Mouse (Mus musculus) right cerebral cortex, adult 2 months (tissue): ENCODE data around the gene Gga1.

ENCODE experiments used
- DNase-seq, 2 experiments: peaks; one replicate each; pipeline ENCODE4 v3.0.0; 2021 to 2022; ENCODE audit warnings: low spot score in 2 of 2

Gga1 gene

GRCm38 (mm10) chr15:78936403-78936802 lies 59.4 kb downstream of the Gga1 start:
- DNase-seq = no peak

DNA sequence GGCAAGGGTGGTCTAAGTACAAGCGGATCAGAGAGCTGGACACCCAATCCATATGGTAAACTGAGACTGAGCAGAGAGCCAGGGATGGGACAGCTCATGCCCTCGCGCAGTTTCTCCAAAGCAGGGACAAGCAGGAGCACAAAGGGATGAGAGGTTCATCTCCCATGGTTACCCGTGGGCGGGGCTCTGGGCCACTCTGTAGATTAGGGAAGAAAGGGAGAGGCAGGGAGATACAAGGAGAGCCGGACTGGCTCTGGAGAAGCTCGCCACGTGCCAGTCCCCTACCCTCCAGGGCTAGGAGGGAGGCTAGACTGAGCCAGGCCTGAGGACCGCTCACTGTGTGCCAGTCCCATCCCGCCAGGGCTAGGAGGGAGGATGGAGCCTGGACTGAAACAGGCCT lies 60.3 kb downstream of the Gga1 start:
- DNase-seq = no peak

- DNase-seq = no peak
Measured at GRCm38 (mm10) chr15:78937963-78938362, 61.0 kb downstream of the Gga1 start.

DNA sequence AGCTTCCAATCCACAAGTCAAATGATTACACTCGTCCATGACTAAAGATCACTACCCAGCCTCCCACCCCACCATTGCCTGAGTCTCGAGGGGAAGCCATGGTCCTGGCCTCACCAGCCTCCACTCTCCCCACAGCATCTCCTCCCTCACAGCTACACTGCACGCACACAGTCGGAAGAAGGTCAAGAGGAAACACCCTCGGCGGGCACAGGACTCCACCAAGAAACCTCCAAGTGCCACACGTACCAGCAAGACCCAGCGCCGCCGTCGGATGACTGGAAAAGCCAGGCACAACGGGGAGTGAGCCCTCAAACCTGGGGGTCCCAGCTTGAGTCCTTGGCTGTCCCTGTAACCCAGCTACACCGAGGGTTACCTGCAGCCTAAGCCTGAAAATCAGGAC lies 63.3 kb downstream of the Gga1 start:
- no peak for DNase-seq

GRCm38 (mm10) chr15:78942663-78943062 lies 65.7 kb downstream of the Gga1 start:
- peak; percentile 84 to 86 for DNase-seq
